Mouse (Mus musculus) lung, postnatal 0 days (tissue): ENCODE measurements around the gene Dstn. TPM values are rescaled to one million over a fixed set of nuclear protein-coding genes. Genes with fewer than 3 reads are reported as not detected.
A peak's percentile ranks its signal among the peaks of the same experiment; 100 is the strongest.

ENCODE experiments used
- ATAC-seq: fragments of 200-750 bp; cut with Nextera tagmentation; 2 replicates; pipeline ENCODE4 v1.8.0; 2017; ENCODE audit warnings: moderate library complexity
- DNase-seq: peaks from one replicate; pipeline ENCODE4 v3.0.0-alpha.2; 2016; ENCODE audit warnings: low spot score
- H3K27ac ChIP-seq: fragments of 300-500 bp; sonication (generic); 2 replicates; pipeline ENCODE4 v1.5.1; 2014; ENCODE audit warnings: antibody characterized with exemption, mild to moderate bottlenecking, low read length, mixed read lengths
- H3K27me3 ChIP-seq: fragments of 300-500 bp; sonication (generic); replicated peaks from 2 replicates; pipeline ENCODE4 v1.6.1; 2014; ENCODE audit warnings: low read length, mixed read lengths; ENCODE audit not compliant: insufficient read depth
- H3K36me3 ChIP-seq: fragments of 300-500 bp; sonication (generic); 2 replicates; pipeline ENCODE4 v1.6.1; 2014; ENCODE audit warnings: low read length, mixed read lengths; ENCODE audit not compliant: insufficient read depth
- H3K4me1 ChIP-seq: fragments of 300-500 bp; sonication (generic); 2 replicates; pipeline ENCODE4 v1.6.1; 2014; ENCODE audit warnings: antibody characterized with exemption, low read depth, low read length, mixed read lengths; ENCODE audit not compliant: insufficient read depth
- H3K4me2 ChIP-seq: fragments of 300-500 bp; sonication (generic); replicated peaks from 2 replicates; pipeline ENCODE4 v1.6.1; 2014; ENCODE audit warnings: low read depth, mild to moderate bottlenecking, low read length, moderate library complexity, mixed read lengths
- H3K4me3 ChIP-seq: fragments of 300-500 bp; sonication (generic); 2 replicates; pipeline ENCODE4 v1.5.1; 2014; ENCODE audit warnings: low read depth, low read length
- H3K9ac ChIP-seq: fragments of 300-500 bp; sonication (generic); replicated peaks from 2 replicates; pipeline ENCODE4 v1.6.1; 2014; ENCODE audit warnings: low read depth, mild to moderate bottlenecking
- H3K9me3 ChIP-seq: fragments of 300-500 bp; sonication (generic); 2 replicates; pipeline ENCODE4 v1.6.1; 2016; ENCODE audit warnings: low read length, mixed read lengths
- CTCF ChIP-seq: IDR thresholded peaks from 2 replicates; pipeline ENCODE4 v1.5.1; 2016; ENCODE audit warnings: antibody characterized with exemption, mild to moderate bottlenecking
- EP300 ChIP-seq: IDR thresholded peaks from 2 replicates; pipeline ENCODE4 v1.6.1; 2016; ENCODE audit warnings: antibody characterized with exemption, mild to moderate bottlenecking, control low read depth
- WGBS: fragments of 180-500 bp; shearing (Covaris S2); extraction: QIAGEN DNeasy Blood & Tissue Kit; methylation state at CpG from one replicate; pipeline ENCODE4 v1.1.7; 2014; 5-methylcytosine and 5-hydroxymethylcytosine counted together
- polyA plus RNA-seq: library from polyadenylated mRNA; unstranded; fragments of >200 nt; fragmentation: Nextera tagmentation; extraction: Ambion mirVana; gene quantifications from 2 replicates; pipeline ENCODE4 v1.2.1, GENCODE M21; 2015

Dstn gene
- polyA plus RNA-seq, 1 experiment from 2014 or later = 655 TPM

GRCm38 (mm10) chr2:143962192-143962591 lies 47.1 kb downstream of the Dstn start:
- H3K4me2 ChIP-seq = no peak overlapping the region
- no peak overlapping the region for H3K9ac ChIP-seq
- peaks cover 48% of the 10 kb centered on the region for H3K36me3 ChIP-seq

GRCm38 (mm10) chr2:143963318-143963717 lies 48.2 kb downstream of the Dstn start:
- TF ChIP-seq EP300 = no peak
- peak; percentile 16; the same call in 1 of the 2 replicates for TF ChIP-seq CTCF
- no peak overlapping the region for H3K4me3 ChIP-seq
- WGBS = 100% methylated on average over 1 of the region's 1 CpGs
- no peak overlapping the region for H3K4me2 ChIP-seq
- no peaks in the 10 kb centered on the region for H3K4me1 ChIP-seq
- H3K36me3 ChIP-seq = peaks cover 56% of the 10 kb centered on the region
- no peak overlapping the region for H3K27ac ChIP-seq
- DNase-seq (no peak), ATAC-seq (no peak)
- no peaks in the 10 kb centered on the region for H3K27me3 ChIP-seq
- H3K9ac ChIP-seq = no peak overlapping the region
- no peaks in the 10 kb centered on the region for H3K9me3 ChIP-seq

More at GRCm38 (mm10) chr2:143962192-143962591, 47.1 kb downstream of the Dstn start:
- Histone ChIP-seq H3K9me3 (no peaks in the 10 kb centered on the region), H3K27me3 (no peaks in the 10 kb centered on the region), H3K4me3 (no peak overlapping the region), H3K27ac (no peak overlapping the region), H3K4me1 (no peaks in the 10 kb centered on the region)
- TF ChIP-seq EP300 = no peak
- TF ChIP-seq CTCF = no peak
- 94% methylated on average over 5 of the region's 5 CpGs for WGBS
- no peak for ATAC-seq
- DNase-seq = no peak

GRCm38 (mm10) chr2:143969260-143969659 lies 54.1 kb downstream of the Dstn start:
- TF ChIP-seq EP300 = no peak
- no peak overlapping the region for H3K4me2 ChIP-seq
- ATAC-seq (no peak), DNase-seq (no peak)
- no peak overlapping the region for H3K9ac ChIP-seq
- H3K4me3 ChIP-seq = no peak overlapping the region
- H3K4me1 ChIP-seq = no peaks in the 10 kb centered on the region
- peaks cover 39% of the 10 kb centered on the region for H3K36me3 ChIP-seq
- H3K27me3 ChIP-seq = no peaks in the 10 kb centered on the region
- H3K9me3 ChIP-seq = no peaks in the 10 kb centered on the region
- no peak overlapping the region for H3K27ac ChIP-seq
- WGBS = 94% methylated on average over 7 of the region's 7 CpGs

- no peak overlapping the region for H3K4me3 ChIP-seq
- H3K36me3 ChIP-seq = peaks cover 31% of the 10 kb centered on the region
- no peak overlapping the region for H3K27ac ChIP-seq
- no peak overlapping the region for H3K9ac ChIP-seq
- no peak for DNase-seq
- WGBS = 77% methylated on average over 2 of the region's 2 CpGs
- TF ChIP-seq CTCF (no peak), EP300 (no peak)
- H3K9me3 ChIP-seq = no peaks in the 10 kb centered on the region
- H3K4me2 ChIP-seq = no peak overlapping the region
- no peaks in the 10 kb centered on the region for H3K4me1 ChIP-seq
- no peak for ATAC-seq
- no peaks in the 10 kb centered on the region for H3K27me3 ChIP-seq
These were observed 55.7 kb downstream of the Dstn start for GRCm38 (mm10) chr2:143970841-143971240.

- Histone ChIP-seq H3K9ac (no peak overlapping the region), H3K4me2 (no peak overlapping the region), H3K27me3 (no peaks in the 10 kb centered on the region), H3K4me3 (no peak overlapping the region), H3K4me1 (no peaks in the 10 kb centered on the region), H3K36me3 (peaks cover 27% of the 10 kb centered on the region), H3K27ac (no peak overlapping the region), H3K9me3 (no peaks in the 10 kb centered on the region)
- DNase-seq (no peak), ATAC-seq (no peak)
- WGBS = 84% methylated on average over 2 of the region's 2 CpGs
- TF ChIP-seq CTCF = no peak
- TF ChIP-seq EP300 = no peak
These were observed 56.8 kb downstream of the Dstn start for GRCm38 (mm10) chr2:143971887-143972286.

- Histone ChIP-seq H3K36me3 (peaks cover 15% of the 10 kb centered on the region), H3K27ac (no peak overlapping the region), H3K9ac (no peak overlapping the region), H3K4me2 (no peak overlapping the region), H3K9me3 (no peaks in the 10 kb centered on the region), H3K27me3 (no peaks in the 10 kb centered on the region), H3K4me3 (no peak overlapping the region), H3K4me1 (no peaks in the 10 kb centered on the region)
- no peak for ATAC-seq
- 95% methylated on average over 7 of the region's 7 CpGs for WGBS
- TF ChIP-seq EP300 (no peak), CTCF (no peak)
- DNase-seq = no peak
These were observed 58.0 kb downstream of the Dstn start for GRCm38 (mm10) chr2:143973161-143973560.

- TF ChIP-seq CTCF (no peak), EP300 (no peak)
- peaks cover 7% of the 10 kb centered on the region; the same call in 1 of the 2 replicates for H3K36me3 ChIP-seq
- H3K9me3 ChIP-seq = no peaks in the 10 kb centered on the region
- H3K4me2 ChIP-seq = no peak overlapping the region
- no peak overlapping the region for H3K9ac ChIP-seq
- ATAC-seq = no peak
- no peaks in the 10 kb centered on the region for H3K4me1 ChIP-seq
- WGBS = 93% methylated on average over 5 of the region's 5 CpGs
- DNase-seq = no peak
- H3K4me3 ChIP-seq = no peak overlapping the region
- H3K27me3 ChIP-seq = no peaks in the 10 kb centered on the region
- no peak overlapping the region for H3K27ac ChIP-seq
These were observed 60.1 kb downstream of the Dstn start for GRCm38 (mm10) chr2:143975146-143975649.
